Mouse (Mus musculus) thymus, adult 2 months (tissue): ENCODE data around the gene Gfer.

Experiments used
- CTCF ChIP-seq: fragments of 200-500 bp; IDR thresholded peaks from 2 replicates; pipeline ENCODE4 v1.5.1; 2012; ENCODE audit warnings: mild to moderate bottlenecking, control low read depth, low read length, moderate library complexity, borderline replicate concordance; ENCODE audit not compliant: control insufficient read depth, poor library complexity, insufficient read depth; ENCODE audit errors: extremely low read depth
- POLR2A ChIP-seq: fragments of 200-500 bp; IDR thresholded peaks from 2 replicates; pipeline ENCODE4 v1.6.1; 2012; ENCODE audit warnings: mild to moderate bottlenecking, low read length, control low read depth, moderate library complexity; ENCODE audit not compliant: control insufficient read depth, poor library complexity, insufficient read depth; ENCODE audit errors: extremely low read depth

- TF ChIP-seq POLR2A: no peak
- TF ChIP-seq CTCF: no peak
These were observed 31.7 kb upstream of the Gfer start, which contains the start of gene Rpl3l for GRCm38 (mm10) chr17:24727618-24728017.
